Mouse (Mus musculus) lung, postnatal 0 days (tissue): ENCODE data around the gene Nup50.

Experiments
- CTCF ChIP-seq: IDR thresholded peaks from 2 replicates; pipeline ENCODE4 v1.5.1; 2016; ENCODE audit warnings: antibody characterized with exemption, mild to moderate bottlenecking
- EP300 ChIP-seq: IDR thresholded peaks from 2 replicates; pipeline ENCODE4 v1.6.1; 2016; ENCODE audit warnings: antibody characterized with exemption, mild to moderate bottlenecking, control low read depth

DNA sequence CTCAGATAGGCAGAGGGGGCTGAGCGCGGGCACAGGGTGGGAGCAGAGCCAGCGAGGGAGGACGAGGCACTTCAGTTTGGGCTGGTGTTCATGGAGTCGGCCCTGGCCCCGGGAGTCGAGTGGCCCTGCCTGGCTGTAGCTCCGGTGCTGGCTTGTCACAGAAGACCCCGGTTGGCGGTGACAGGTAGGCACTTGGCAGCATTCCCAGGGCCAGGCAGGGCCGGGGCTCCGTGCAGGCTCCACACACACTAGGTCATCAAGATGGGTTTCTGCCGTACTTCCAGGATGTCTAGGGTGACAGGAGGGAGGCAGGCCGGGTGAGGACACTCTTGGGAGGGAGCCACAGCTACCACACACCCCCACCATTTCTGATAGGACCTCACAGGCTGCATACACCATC lies 25.8 kb downstream of the Nup50 start:
- no peak for TF ChIP-seq EP300
- TF ChIP-seq CTCF: no peak
